Comparison of ENCODE assay signal across 8 mouse cellular contexts in genomic region chr19:22138590-22139421, GRCm38 (mm10). TPM values are rescaled to one million over a fixed set of nuclear protein-coding genes. Genes with fewer than 3 reads are reported as not detected.
DNase-seq lines count a peak whose midpoint lies in the region; ATAC-seq and TF ChIP-seq lines count a peak whose summit lies in the region.

Trpm3 (plus strand) TSS chr19:22139046.

- WGBS in limb, embryonic 10.5 days, result 1% methylated on average over 39 of the region's 39 CpGs
- under 1% methylated on average over 38 of the region's 39 CpGs for WGBS in midbrain, postnatal 0 days

- H3K27ac ChIP-seq in limb, embryonic 10.5 days, result no peak within 1 kb of the TSS
- no peak within 1 kb of the TSS for H3K27ac ChIP-seq in midbrain, postnatal 0 days (ENCODE audit: low read depth, low read length)

- ATAC-seq in midbrain, postnatal 0 days (ENCODE audit: low FRiP score), result peak; percentile 88

- peak within 1 kb of the TSS; percentile 56 for H3K9ac ChIP-seq in midbrain, postnatal 0 days (replicated peaks; ENCODE audit: low read length, poor library complexity, severe bottlenecking)

- H3K9me3 ChIP-seq in limb, embryonic 10.5 days (replicated peaks), result no peaks in the 10 kb centered on the region
- no peaks in the 10 kb centered on the region for H3K9me3 ChIP-seq in midbrain, postnatal 0 days (ENCODE audit: low read length)

- H3K36me3 ChIP-seq in limb, embryonic 10.5 days, result no peaks in the 10 kb centered on the region
- H3K36me3 ChIP-seq in midbrain, postnatal 0 days (ENCODE audit: insufficient read depth, low read length), result no peaks in the 10 kb centered on the region

- H3K27me3 ChIP-seq in limb, embryonic 10.5 days (ENCODE audit: low read depth, poor library complexity, severe bottlenecking), result 0 out of 2 replicates have a peak, but pooled peaks cover 11% of the 10 kb centered on the region
- no peaks in the 10 kb centered on the region for H3K27me3 ChIP-seq in midbrain, postnatal 0 days (ENCODE audit: insufficient read depth, low read length)

- peak; percentile 71 for TF ChIP-seq CTCF in midbrain, postnatal 0 days (IDR thresholded peaks at IDR 0.05)

- H3K4me3 ChIP-seq in limb, embryonic 10.5 days, result peak within 1 kb of the TSS; percentile 44
- H3K4me3 ChIP-seq in midbrain, postnatal 0 days (ENCODE audit: low read depth, low read length), result peak within 1 kb of the TSS; percentile 56

- peak within 1 kb of the TSS; percentile 91 for H3K4me2 ChIP-seq in midbrain, postnatal 0 days (ENCODE audit: low read depth, low read length, poor library complexity, severe bottlenecking)

- peaks cover 7% of the 10 kb centered on the region for H3K4me1 ChIP-seq in limb, embryonic 10.5 days
- no peaks in the 10 kb centered on the region for H3K4me1 ChIP-seq in midbrain, postnatal 0 days (ENCODE audit: insufficient read depth, low read length)

- peak; percentile 53 for DNase-seq in layer of hippocampus, adult 11-12 months (ENCODE audit: low spot score)
- no peak for DNase-seq in layer of hippocampus, adult 9-10 months (ENCODE audit: low spot score)
- peak; percentile 34 to 53 for DNase-seq in cerebellum, postnatal 4 days (ENCODE audit: low spot score in 2 of 2)
- DNase-seq in gastrocnemius, postnatal 25 days, result peak; percentile 6
- DNase-seq in kidney, adult 11 months, result peak; percentile 2
- peak; percentile 89 for DNase-seq in limb, embryonic 10.5 days (ENCODE audit: low spot score)
- peak; percentile 82 for DNase-seq in midbrain, postnatal 0 days (ENCODE audit: low spot score)
- peak; percentile 69 for DNase-seq in testis, postnatal 14 days (ENCODE audit: low spot score)

RNA-seq across cellular contexts. Expression of gene Trpm3, which starts in this region (rescaled TPM):
- total RNA-seq in gastrocnemius, postnatal 25 days (2021), result 1 to 10 TPM; 1.3 to 1.5 TPM
- polyA plus RNA-seq in limb, embryonic 10.5 days (2016; fragmentation: Nextera tagmentation; extraction: Ambion mirVana), result 0.49 and 0.93 TPM in 2 replicates
- total RNA-seq in midbrain, postnatal 0 days (2014; rRNA removed), result 64.7 and 65.8 TPM in 2 replicates
- polyA plus RNA-seq in midbrain, postnatal 0 days (2015; fragmentation: Nextera tagmentation; extraction: Ambion mirVana), result 15.0 and 19.1 TPM in 2 replicates

Comparison
In these comparisons a context has a peak if more than half of its experiments do, and no peak if none do; other contexts are left out.
1. RNA of gene Trpm3 (total RNA-seq): 64.7 to 65.8 TPM in midbrain, postnatal 0 days; 1.3 to 1.5 TPM in gastrocnemius, postnatal 25 days; every median in the first group is over 10 times any median in the second.
2. Peak in DNase-seq and H3K4me3 ChIP-seq in limb, embryonic 10.5 days; RNA of the gene not detected or under 1 TPM.